Mouse (Mus musculus) heart, embryonic 15.5 days (tissue): ENCODE data around the gene Vmn2r101. TPM values are rescaled to one million over a fixed set of nuclear protein-coding genes. Genes with fewer than 3 reads are reported as not detected.

Experiments
- ATAC-seq: fragments of 200-750 bp; cut with Nextera tagmentation; replicated peaks from 2 replicates; pipeline ENCODE4 v1.8.0; 2017; ENCODE audit warnings: low read depth, moderate TSS enrichment; ENCODE audit not compliant: insufficient number of reproducible peaks, insufficient read depth, low FRiP score
- H3K27ac ChIP-seq: fragments of 300-500 bp; sonication (generic); 2 replicates; pipeline ENCODE4 v1.5.1; 2015; ENCODE audit warnings: mild to moderate bottlenecking, inconsistent platforms
- H3K27me3 ChIP-seq: fragments of 300-500 bp; sonication (generic); 2 replicates; pipeline ENCODE4 v1.6.1; 2015; ENCODE audit warnings: inconsistent platforms
- H3K36me3 ChIP-seq: fragments of 300-500 bp; sonication (generic); 2 replicates; pipeline ENCODE4 v1.6.1; 2015; ENCODE audit warnings: mild to moderate bottlenecking, inconsistent platforms
- H3K4me1 ChIP-seq: fragments of 300-500 bp; sonication (generic); replicated peaks from 2 replicates; pipeline ENCODE4 v1.6.1; 2015; ENCODE audit warnings: inconsistent platforms
- H3K4me2 ChIP-seq: fragments of 300-500 bp; sonication (generic); 2 replicates; pipeline ENCODE4 v1.6.1; 2015; ENCODE audit warnings: inconsistent platforms, mild to moderate bottlenecking, moderate library complexity
- H3K4me3 ChIP-seq: fragments of 300-500 bp; sonication (generic); 2 replicates; pipeline ENCODE4 v1.5.1; 2015; ENCODE audit warnings: mild to moderate bottlenecking, inconsistent platforms
- H3K9ac ChIP-seq: fragments of 300-500 bp; sonication (generic); 2 replicates; pipeline ENCODE4 v1.6.1; 2015; ENCODE audit warnings: mild to moderate bottlenecking, inconsistent platforms
- H3K9me3 ChIP-seq: fragments of 300-500 bp; sonication (generic); replicated peaks from 2 replicates; pipeline ENCODE4 v1.6.1; 2016; ENCODE audit warnings: inconsistent platforms
- WGBS: fragments of 180-500 bp; shearing (Covaris S2); methylation state at CpG from one replicate; pipeline ENCODE4 v1.1.7; 2015; ENCODE audit warnings: mixed read lengths; 5-methylcytosine and 5-hydroxymethylcytosine counted together
- polyA plus RNA-seq: library from polyadenylated mRNA; unstranded; fragments of >200 nt; fragmentation: Nextera tagmentation; extraction: Ambion mirVana; gene quantifications from 2 replicates; pipeline ENCODE4 v1.2.1, GENCODE M21; 2015

The Vmn2r101 gene
- not detected in 2 replicates for polyA plus RNA-seq

- no peak within 1 kb of the TSS for H3K27ac ChIP-seq
- peaks cover 3% of the 10 kb centered on the region; the same call in 1 of the 2 replicates for H3K9me3 ChIP-seq
- H3K4me1 ChIP-seq: no peaks in the 10 kb centered on the region
- H3K4me3 ChIP-seq: no peak within 1 kb of the TSS
- H3K36me3 ChIP-seq: no peaks in the 10 kb centered on the region
- no peak for ATAC-seq
- no peaks in the 10 kb centered on the region for H3K27me3 ChIP-seq
- H3K9ac ChIP-seq: no peak within 1 kb of the TSS
- H3K4me2 ChIP-seq: no peak within 1 kb of the TSS
These were observed at the start of gene Vmn2r101 for GRCm38 (mm10) chr17:19576927-19577326. Gene Vmn2r101 (plus strand): TSS chr17:19577227.

- H3K36me3 ChIP-seq: no peaks in the 10 kb centered on the region
- no peaks in the 10 kb centered on the region for H3K4me1 ChIP-seq
- H3K27ac ChIP-seq: no peak overlapping the region
- ATAC-seq: no peak
- WGBS: 79% methylated on average over 1 of the region's 1 CpGs
- no peaks in the 10 kb centered on the region for H3K27me3 ChIP-seq
- no peak overlapping the region for H3K4me3 ChIP-seq
- peaks cover 10% of the 10 kb centered on the region; the same call in 1 of the 2 replicates for H3K9me3 ChIP-seq
- H3K9ac ChIP-seq: no peak overlapping the region
- H3K4me2 ChIP-seq: no peak overlapping the region
These were observed 52.3 kb downstream of the Vmn2r101 start for GRCm38 (mm10) chr17:19629328-19629727.

- Histone ChIP-seq H3K27me3 (no peaks in the 10 kb centered on the region), H3K9ac (no peak overlapping the region), H3K27ac (no peak overlapping the region), H3K36me3 (no peaks in the 10 kb centered on the region), H3K9me3 (no peaks in the 10 kb centered on the region; the same call in 1 of the 2 replicates), H3K4me2 (no peak overlapping the region), H3K4me3 (no peak overlapping the region), H3K4me1 (no peaks in the 10 kb centered on the region)
- ATAC-seq: no peak
- 44% methylated on average over 3 of the region's 3 CpGs for WGBS
These were observed 81.4 kb downstream of the Vmn2r101 start for GRCm38 (mm10) chr17:19658447-19658846.

GRCm38 (mm10) chr17:19660028-19660427 lies 83.0 kb downstream of the Vmn2r101 start, which contains the start of gene Vmn2r102:
Gene Vmn2r102 (plus strand): TSS chr17:19660328.
- Histone ChIP-seq H3K36me3 (no peaks in the 10 kb centered on the region), H3K4me3 (no peak within 1 kb of the TSS), H3K4me1 (no peaks in the 10 kb centered on the region), H3K9me3 (no peaks in the 10 kb centered on the region; the same call in 1 of the 2 replicates), H3K27me3 (no peaks in the 10 kb centered on the region), H3K27ac (no peak within 1 kb of the TSS), H3K4me2 (no peak within 1 kb of the TSS), H3K9ac (no peak within 1 kb of the TSS)
- WGBS: 56% methylated on average over 2 of the region's 2 CpGs
- no peak for ATAC-seq

Other genes with a start within 250 kb of the Vmn2r101 start
- gene Vmn2r99, start 215.3 kb upstream of the Vmn2r101 start, polyA plus RNA-seq: not detected in 2 replicates
- not detected in 2 replicates for gene Vmn2r100, start 72.5 kb upstream of the Vmn2r101 start, polyA plus RNA-seq
- gene Vmn2r102, start 83.1 kb downstream of the Vmn2r101 start, polyA plus RNA-seq: not detected in 2 replicates
- not detected in 2 replicates for gene Vmn2r103, start 196.1 kb downstream of the Vmn2r101 start, polyA plus RNA-seq